Mouse (Mus musculus) left cerebral cortex, adult 2 months (tissue): ENCODE measurements around the gene Olfr896-ps1. TPM values are rescaled to one million over a fixed set of nuclear protein-coding genes. Genes with fewer than 3 reads are reported as not detected.

Source experiments
- DNase-seq, 2 experiments: peaks; one replicate each; pipeline ENCODE4 v3.0.0; 2021 to 2022; ENCODE audit warnings: low spot score in 2 of 2, mixed read lengths in 1 of 2; ENCODE audit errors: extremely low spot score in 1 of 2
- H3K27ac ChIP-seq: fragments of 200-600 bp; 2 replicates; pipeline ENCODE4 v1.8.1; 2022
- H3K4me3 ChIP-seq: fragments of 200-600 bp; 2 replicates; pipeline ENCODE4 v1.8.1; 2022
- CTCF ChIP-seq: fragments of 200-600 bp; IDR thresholded peaks from 2 replicates; pipeline ENCODE4 v1.8.1; 2022; ENCODE audit warnings: antibody characterized with exemption, mild to moderate bottlenecking, moderate library complexity
- intact Hi-C: fragments of 180-260 bp; cut with DNase I; formaldehyde crosslinking; loops from one replicate; pipeline ENCODE4 v1.15.1; 2025
- long read RNA-seq, 2 experiments: library from polyadenylated mRNA; stranded (forward); transcript quantifications; one replicate each; pipeline ENCODE4 v2.0.0; 2021; ENCODE audit warnings: borderline mapping rate in 2 of 2
- total RNA-seq, 2 experiments: library from RNA; stranded (reverse); gene quantifications; 2 replicates each; pipeline ENCODE4 v1.2.3; 2021

Olfr896-ps1 gene
- not detected for total RNA-seq
- long read RNA-seq, experiment 1, result 0 reads
- long read RNA-seq, experiment 2, result 0 reads

DNA sequence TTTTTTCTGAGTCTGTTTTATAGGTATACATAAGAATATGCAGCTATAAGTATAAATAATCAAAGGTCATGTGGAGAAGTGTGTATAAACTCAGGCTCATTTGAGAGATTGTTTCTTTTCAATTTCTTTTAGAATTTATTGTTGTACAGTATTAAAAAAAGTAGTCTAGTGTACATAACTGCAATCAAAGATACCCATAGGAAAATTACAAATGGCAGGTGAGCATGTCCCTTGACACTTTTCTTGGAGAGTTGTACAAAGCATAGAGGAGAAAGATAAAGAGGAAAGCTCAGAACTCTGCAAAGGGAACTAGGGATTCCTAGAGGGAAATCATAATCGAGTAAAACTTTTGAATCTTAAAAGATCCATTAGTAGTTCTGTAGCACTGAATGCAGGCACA is at the start of gene Olfr896-ps1:
Gene Olfr896-ps1 (plus strand): TSS at position 301 of the 400 bp plus-strand sequence.
- no peak for TF ChIP-seq CTCF
- no peak within 1 kb of the TSS for H3K27ac ChIP-seq
- intact Hi-C loops, result no loop called here
- H3K4me3 ChIP-seq, result no peak within 1 kb of the TSS
- DNase-seq, result no peak

- no peak for DNase-seq
- intact Hi-C loops, result no loop called here
- Histone ChIP-seq H3K4me3 (no peak within 1 kb of the TSS), H3K27ac (no peak within 1 kb of the TSS)
- no peak for TF ChIP-seq CTCF
Measured at GRCm38 (mm10) chr9:38252474-38252873, 38.4 kb upstream of the Olfr896-ps1 start, which contains the start of gene Olfr143. Gene Olfr143, plus strand, starts transcription at chr9:38252774.

- DNase-seq, result no peak
- intact Hi-C loops, result no loop called here
Measured at GRCm38 (mm10) chr9:38267551-38267950, 23.4 kb upstream of the Olfr896-ps1 start, which contains the start of gene Olfr895. Gene Olfr895, plus strand, starts transcription at chr9:38267851.

DNA sequence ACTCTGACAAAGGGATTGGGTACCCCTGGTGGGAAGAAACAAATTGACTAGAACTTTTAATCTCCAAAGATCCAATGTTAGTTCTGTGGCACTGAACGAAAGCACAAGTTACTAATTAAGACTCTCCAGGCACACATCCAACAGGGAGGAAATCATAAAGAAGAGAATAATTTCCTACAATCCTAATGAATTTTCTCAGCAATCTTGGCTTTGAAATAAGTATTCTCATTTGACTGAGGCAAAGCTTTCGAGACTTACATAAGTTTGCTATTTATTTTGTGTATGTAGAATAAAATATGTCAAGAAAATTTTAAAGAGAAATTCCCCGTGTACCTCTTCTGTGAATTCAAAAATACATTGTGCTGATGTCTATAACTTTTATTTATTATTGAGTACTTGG is 37.9 kb downstream of the Olfr896-ps1 start, which contains the start of gene Olfr25:
Gene Olfr25 (plus strand): TSS at position 301 of the 400 bp plus-strand sequence.
- Histone ChIP-seq H3K27ac (no peak within 1 kb of the TSS), H3K4me3 (no peak within 1 kb of the TSS)
- TF ChIP-seq CTCF, result no peak
- no peak for DNase-seq
- intact Hi-C loops, result no loop called here

More at GRCm38 (mm10) chr9:38267551-38267950, 23.4 kb upstream of the Olfr896-ps1 start, which contains the start of gene Olfr895:
- no peak for TF ChIP-seq CTCF
- Histone ChIP-seq H3K4me3 (no peak within 1 kb of the TSS), H3K27ac (no peak within 1 kb of the TSS)

Other genes with a start within 250 kb of the Olfr896-ps1 start
- not detected for gene Olfr884, start 244.6 kb upstream of the Olfr896-ps1 start, total RNA-seq
- not detected for gene Olfr885, start 229.8 kb upstream of the Olfr896-ps1 start, total RNA-seq
- gene Olfr887, start 207.0 kb upstream of the Olfr896-ps1 start, total RNA-seq, result not detected
- gene Olfr888, start 183.0 kb upstream of the Olfr896-ps1 start, total RNA-seq, result not detected
- gene Olfr889, start 175.9 kb upstream of the Olfr896-ps1 start, total RNA-seq, result not detected
- not detected for gene Olfr890, start 148.6 kb upstream of the Olfr896-ps1 start, total RNA-seq
- gene Olfr891, start 110.3 kb upstream of the Olfr896-ps1 start, total RNA-seq, result not detected
- gene Olfr893, start 82.7 kb upstream of the Olfr896-ps1 start, total RNA-seq, result not detected
- not detected for gene Olfr894, start 73.1 kb upstream of the Olfr896-ps1 start, total RNA-seq
- gene Olfr143, start 38.3 kb upstream of the Olfr896-ps1 start, total RNA-seq, result not detected
- gene Olfr895, start 23.3 kb upstream of the Olfr896-ps1 start, total RNA-seq, result not detected
- gene Olfr25, start 38.0 kb downstream of the Olfr896-ps1 start, total RNA-seq, result not detected
- gene Olfr898, start 57.3 kb downstream of the Olfr896-ps1 start, total RNA-seq, result not detected
- not detected for gene Olfr250, start 75.8 kb downstream of the Olfr896-ps1 start, total RNA-seq
- not detected for gene Olfr251, start 86.0 kb downstream of the Olfr896-ps1 start, total RNA-seq
- gene Olfr147, start 110.6 kb downstream of the Olfr896-ps1 start, total RNA-seq, result not detected
- not detected for gene Olfr901, start 138.3 kb downstream of the Olfr896-ps1 start, total RNA-seq
- gene Olfr902, start 156.5 kb downstream of the Olfr896-ps1 start, total RNA-seq, result not detected
- gene Olfr904, start 172.0 kb downstream of the Olfr896-ps1 start, total RNA-seq, result not detected
- not detected for gene Olfr905, start 180.0 kb downstream of the Olfr896-ps1 start, total RNA-seq
- gene Olfr906, start 196.0 kb downstream of the Olfr896-ps1 start, total RNA-seq, result not detected
- gene Olfr907, start 204.7 kb downstream of the Olfr896-ps1 start, total RNA-seq, result not detected
- not detected for gene Olfr911-ps1, start 230.5 kb downstream of the Olfr896-ps1 start, total RNA-seq
- not detected for gene Olfr910, start 246.7 kb downstream of the Olfr896-ps1 start, total RNA-seq